Mouse (Mus musculus): ENCODE measurements at regions not wholly inside any gene's neighbourhood (a gene's known extent, or its start where the extent isn't known, plus 50 kb on each side); places are given as distances from the start of the nearest gene placed in this dataset.

DNA sequence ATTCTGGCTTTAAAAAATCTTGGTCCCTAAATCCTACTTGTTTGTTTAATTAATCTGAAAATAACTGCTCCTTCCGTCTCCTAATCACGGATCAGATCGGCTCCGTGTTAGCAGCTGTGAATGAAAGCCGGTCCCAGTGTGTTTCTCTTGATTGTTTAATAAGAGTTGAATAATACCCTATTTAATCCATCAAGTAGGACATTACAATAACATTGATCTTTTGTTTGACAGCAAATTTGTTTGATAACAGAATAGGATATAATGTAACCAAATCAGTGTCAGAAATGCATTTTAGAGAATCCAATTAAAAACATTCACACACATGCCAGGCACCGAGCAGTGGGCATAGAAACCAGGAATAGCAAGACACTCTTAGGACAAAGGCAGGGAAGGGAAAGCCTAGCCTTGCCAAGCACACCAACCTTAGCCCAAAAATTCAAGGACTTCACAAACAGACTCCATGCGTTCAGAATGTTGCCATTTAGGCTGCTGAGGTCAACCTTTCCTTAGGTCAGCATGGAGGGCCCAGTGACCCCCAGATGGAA, 332.5 kb upstream of the Meis1 start:
- DNase-seq (ENCODE audit: low spot score in 2 of 2): no peak

DNA sequence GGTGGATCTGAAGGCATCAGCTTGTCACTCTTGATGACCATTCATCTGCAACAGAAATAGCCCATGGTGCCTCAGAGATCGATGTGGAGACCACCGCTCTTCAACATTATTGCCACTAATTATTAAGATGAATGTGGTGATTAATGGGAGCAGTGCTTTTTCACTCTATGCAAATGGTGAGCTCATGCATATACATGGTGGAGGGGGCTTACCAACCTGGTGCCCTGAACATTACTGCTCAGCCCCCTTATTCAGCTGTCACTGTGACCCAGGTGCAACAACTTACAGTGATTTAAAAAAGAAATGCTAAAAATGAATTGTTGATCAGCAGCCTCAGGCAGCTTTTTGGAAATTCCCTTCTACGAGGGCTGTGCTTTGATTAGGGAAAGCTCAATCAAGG, 334.9 kb upstream of the Meis1 start:
- no peak for DNase-seq (ENCODE audit: low spot score in 2 of 2)

DNA sequence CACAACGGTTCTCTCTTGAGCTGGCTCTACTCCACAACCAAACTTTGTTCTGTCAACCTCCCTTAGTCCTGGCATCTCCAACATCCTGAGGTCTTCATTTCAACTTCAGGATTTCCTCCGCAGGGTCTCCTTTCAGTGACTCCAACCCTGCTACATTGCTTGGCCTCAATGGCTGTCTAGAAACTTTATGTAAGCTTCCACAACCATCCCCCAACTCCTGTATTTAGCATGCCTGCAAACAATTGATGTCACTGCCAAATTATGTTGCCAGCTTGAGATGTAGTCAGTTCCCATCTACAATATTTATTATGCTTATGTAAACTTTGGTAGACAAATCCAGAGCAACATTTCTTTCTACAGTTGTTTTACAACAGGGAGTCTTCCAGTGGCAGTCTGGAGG, 336.4 kb upstream of the Meis1 start:
- DNase-seq (ENCODE audit: low spot score in 2 of 2): no peak

DNA sequence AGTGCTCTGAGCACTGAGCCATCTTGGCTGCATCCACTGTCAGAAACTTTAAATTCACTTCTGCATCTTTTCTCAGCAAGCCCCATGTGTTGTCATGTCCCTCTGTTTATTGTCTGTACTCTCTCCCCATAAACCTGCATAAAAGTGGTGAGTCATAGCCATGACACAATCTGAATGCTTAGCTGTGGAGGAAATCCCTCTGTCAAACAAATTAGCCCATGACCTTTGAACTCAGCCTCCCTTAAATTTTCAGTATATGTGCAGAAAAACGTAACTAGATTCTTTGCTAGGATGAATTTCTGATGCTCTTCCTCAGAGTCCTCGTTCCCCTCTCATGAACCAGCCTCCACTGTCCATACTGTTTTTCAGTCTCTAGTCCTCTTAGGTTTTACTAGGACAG, 337.4 kb upstream of the Meis1 start:
- no peak for DNase-seq (ENCODE audit: low spot score in 2 of 2)

DNA sequence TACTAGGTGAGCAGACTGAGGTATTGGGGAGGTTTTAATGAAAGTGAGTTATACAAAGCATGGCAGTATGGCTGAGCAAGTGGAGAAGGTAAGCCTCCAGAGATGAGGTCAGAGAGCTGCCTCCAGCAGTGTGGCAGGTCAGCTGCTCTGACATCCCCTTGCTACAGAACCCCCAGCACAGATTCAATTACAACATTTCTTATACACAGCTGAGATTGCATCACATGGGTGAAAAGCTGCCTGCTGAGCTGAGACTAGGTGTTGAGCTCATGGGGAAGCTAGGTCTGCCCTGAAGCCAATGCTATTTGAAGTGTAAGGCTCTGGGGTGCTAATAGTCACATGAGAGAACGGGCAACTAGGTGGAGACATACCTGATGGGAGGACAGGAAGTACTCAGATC, 350.4 kb upstream of the Meis1 start:
- DNase-seq (ENCODE audit: low spot score in 2 of 2): no peak

DNA sequence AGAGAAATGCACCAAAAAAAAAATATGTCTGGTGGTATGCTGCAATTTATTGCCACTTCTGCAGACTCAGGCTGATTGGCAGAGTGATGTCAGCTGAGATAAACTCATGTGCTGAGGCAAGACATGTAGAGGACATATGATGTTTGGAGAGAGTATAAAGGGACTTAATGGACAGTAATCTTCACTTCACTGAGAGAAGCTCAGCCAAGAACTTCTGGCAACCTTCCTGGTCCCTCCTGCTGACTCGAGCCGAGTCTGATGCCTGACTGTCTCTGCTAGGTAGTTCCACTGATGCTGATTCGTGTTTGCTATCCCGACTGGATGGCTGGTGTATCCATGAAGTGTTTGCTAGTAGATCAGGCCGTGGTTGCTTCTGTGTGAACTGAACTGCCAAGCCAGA, 354.7 kb upstream of the Meis1 start:
- DNase-seq (ENCODE audit: low spot score in 2 of 2): no peak

DNA sequence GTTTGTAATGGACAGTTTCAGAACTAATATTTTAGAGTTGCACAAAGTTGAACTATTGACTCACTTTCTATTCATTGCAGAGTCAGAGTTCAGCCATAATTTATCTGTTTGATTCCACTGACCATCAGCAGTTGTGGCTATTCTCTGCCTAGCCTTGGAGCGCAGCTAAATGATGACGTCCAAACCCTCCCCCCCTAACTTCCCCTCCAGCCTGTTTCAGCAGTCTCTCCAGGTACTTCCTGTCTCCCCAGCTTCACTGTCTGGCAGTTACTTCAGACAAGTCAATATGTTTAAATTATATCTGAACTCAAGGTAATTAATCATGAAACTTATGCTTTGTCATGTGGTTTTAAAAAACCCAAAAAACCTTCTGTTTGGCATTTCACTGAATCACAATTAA, 362.1 kb upstream of the Meis1 start:
- no peak for DNase-seq (ENCODE audit: low spot score in 2 of 2)

DNA sequence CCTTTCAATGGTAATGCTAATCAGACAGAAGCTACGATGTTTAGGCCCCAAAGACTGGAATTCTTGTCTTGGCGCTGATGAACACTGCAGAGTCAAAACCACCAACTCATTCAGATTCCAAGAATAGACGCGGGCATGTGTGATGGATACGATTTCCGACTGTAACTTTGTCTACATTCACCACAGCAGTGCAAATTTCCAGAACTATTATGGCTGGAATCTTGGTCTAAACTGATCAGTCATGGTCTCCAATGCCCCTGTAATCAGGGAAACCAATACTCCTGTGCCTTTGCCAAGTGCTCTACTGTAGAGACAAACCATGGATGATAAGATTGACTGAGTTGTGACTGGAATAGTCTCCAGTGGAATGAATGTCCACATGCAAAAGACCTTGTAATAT, 370.4 kb upstream of the Meis1 start:
- no peak for DNase-seq (ENCODE audit: low spot score in 2 of 2)

DNA sequence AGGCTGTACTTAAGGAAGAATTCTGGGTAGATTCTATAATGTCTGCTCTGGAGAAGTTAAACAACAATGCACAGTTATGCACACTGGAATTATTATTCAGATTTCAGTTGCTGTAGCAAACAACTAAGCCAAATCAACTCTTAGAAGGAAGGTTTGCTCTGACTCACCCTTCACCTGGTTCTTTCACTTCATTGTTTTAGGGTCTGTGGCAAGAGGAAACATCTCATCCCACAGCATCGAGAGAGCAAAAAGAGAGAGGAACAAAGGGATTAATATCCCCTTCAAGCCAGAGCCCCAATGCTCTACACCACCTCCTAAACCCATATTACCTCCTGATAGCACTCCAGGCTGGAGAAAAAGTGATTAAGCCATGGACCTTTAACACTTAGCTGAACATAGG, 373.4 kb upstream of the Meis1 start:
- no peak for DNase-seq (ENCODE audit: low spot score in 2 of 2)

DNA sequence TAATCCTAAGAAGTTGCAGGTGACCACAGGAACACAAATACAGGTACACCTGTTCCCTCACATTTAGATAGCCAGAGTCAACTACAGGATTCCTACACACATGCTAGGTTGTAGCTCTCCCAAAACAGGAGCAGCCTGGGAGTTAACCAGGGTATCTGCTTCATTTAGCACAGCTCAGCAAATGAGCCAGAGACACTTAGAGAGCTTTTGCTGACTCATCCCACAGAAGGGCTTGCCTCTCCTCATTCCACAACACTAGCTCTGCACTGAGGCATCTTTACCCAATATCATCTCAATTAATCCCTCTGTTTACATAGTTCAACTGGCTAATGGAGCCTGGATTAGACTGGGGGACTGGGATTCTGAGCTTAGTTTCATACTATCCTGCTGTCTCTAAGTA, 375.6 kb upstream of the Meis1 start:
- DNase-seq (ENCODE audit: low spot score in 2 of 2): no peak

DNA sequence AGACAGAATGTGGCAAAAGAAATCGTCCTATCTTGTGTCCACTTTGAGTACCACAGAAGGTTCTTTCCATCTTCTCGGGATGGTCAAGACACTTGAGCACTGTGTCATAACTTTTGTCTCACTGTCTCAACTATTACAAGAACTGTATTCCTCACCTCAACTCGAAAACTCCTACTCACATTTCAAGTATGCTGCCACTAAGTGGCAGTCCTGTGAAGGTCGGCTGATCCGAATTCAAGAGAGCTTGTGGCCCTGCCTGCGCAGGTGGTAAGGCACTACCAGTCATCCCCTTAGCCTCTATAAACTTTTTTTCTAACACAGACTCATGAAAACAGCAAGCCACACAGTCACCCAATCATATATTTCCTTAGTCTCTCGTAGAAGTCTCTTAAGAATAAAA, 381.6 kb upstream of the Meis1 start:
- no peak for DNase-seq (ENCODE audit: low spot score in 2 of 2)

DNA sequence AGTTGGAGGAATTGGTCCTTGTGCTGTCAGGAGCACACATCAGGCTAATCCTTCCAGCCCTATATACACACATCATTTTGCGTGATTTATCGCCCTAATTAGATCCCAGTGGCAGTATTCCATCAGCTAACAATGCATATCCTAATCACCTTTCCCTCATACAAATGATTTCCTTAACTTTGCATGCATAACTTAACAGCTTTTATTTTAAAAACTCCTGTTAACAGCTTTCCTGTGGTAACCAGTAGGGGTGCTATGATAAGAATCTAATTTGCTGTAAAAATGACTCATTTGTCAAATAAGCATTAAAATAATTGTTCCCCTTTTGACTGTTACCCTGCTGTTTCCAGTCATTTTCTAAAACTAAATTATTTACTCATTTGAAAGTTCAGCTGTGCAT, 401.4 kb upstream of the Meis1 start:
- no peak for DNase-seq (ENCODE audit: low spot score in 2 of 2)

DNA sequence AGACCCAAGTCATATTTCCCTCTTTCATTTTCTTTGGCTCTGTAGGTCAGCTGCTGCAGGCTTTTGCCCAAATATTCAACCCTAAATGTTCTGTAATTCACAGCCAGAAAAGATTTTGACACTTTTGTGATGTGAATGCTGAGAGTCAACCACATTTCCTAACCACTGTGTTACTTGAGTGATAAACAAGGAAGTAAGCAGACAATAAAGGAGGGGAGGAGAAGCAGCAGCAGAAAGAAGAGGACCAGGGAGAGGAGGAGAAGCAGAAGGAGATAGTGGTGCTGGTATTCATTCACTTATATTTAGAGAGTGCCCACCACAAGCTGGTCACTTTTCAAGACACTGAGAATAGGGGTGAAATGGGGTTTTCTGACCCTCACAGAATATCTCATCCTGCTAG, 404.5 kb upstream of the Meis1 start:
- DNase-seq (ENCODE audit: low spot score in 2 of 2): no peak

DNA sequence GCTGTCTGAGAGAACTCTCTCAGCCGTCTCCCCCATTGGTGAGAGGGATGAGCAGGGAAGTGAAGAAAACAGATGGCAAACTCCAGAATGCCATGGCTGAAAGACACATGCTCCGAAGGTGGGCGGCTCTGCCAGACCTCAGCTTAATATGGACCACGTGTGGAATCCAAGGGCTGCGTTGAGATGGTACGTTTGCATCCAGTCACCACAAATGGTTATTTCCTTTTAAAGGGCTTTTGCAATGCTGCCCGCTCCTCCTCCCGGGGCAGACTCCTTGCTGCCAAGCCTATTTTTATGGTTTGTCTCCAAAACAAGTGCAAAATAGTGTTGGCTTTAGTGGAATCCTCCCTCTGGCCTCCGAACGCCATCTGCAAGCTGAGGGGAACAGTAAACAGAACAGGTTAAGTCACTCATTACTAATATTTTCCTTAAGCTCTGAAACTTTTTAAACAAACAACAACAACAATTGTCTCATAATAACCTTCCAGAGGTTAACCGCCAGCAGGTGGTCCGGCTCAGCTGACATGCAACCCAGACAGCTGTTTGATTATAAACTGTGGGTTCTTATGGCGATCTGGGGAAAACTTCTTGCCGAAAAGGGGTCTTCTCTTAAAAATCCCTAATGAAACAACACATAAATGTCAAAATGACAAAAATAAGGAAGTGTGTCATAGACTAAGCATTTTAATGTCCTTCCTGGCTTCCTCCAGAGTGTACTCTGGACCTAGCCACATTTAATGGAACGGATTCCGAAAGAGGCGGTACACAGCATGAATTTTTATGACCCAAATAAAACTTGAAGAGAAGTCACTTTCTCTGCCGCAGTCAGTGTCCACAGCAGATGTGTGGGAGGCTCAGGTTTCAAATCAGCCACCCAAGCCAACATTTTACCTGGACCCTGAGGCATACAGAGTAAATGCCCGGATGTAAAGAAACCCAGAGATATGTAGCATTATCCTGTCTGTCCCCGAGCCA, 405.3 kb upstream of the Meis1 start:
- peak; percentile 15 to 61 for DNase-seq (ENCODE audit: low spot score in 2 of 2)

DNA sequence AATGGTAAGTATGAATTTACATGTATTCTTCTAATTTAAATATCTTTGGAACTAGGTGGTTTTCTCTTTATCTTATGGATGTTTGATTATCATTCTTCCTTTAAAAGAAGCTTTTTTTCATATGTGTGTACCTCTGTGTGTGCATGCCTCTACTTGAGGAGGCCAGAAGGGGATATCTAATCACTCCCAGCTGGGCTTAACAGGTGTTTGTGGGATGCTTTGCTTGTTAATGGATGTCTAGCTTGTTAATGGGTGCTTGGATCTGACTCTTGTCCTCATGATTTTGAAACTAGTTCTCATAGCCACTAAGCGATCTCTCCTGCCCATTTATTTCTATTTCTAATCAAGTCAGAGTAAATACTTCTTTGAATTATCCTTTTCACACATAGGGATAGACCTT, 408.8 kb upstream of the Meis1 start:
- DNase-seq (ENCODE audit: low spot score in 2 of 2): no peak

DNA sequence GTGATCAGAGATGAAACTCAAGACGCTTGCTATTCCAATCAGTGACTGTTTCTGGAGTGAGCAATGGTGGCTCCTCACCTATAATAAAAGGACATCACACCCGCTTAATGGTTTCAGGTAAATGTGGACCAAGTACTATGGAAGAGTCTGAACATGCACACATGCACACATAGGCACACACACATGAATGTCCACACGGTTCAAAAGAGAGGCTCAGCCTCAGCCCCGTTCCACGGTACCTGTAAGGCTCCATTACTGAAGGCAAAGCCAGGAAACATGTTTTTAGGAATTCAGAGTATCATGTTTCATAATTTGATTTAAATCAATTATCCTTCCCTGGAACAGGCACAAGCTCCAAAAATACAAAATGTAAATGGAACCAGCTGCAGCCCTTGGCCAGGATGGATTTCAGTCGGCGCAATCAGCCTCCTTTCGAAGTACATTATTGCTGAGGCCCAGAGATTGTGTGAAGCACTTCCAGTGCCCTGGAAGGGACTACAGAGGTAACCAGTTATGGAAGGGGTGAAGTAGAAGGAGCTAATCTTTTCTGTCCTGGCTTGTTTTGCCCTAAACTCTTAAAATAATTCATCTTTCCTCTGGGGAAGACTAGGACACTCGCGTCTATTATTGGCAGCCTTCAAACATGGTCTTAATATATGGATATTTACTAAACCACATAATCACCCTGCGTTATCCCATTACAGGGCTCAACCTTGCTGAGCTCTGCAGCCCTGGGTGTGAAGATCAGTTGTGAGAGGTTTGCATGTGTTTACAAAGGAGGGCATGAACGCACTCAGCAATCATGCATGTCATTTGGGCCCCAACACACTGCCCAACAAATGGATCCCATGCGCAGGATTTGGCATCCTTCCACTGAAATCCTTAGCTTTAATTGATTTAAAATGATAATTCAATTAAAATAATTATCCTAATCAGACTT, 415.2 kb upstream of the Meis1 start:
- no peak for DNase-seq (ENCODE audit: low spot score in 2 of 2)

DNA sequence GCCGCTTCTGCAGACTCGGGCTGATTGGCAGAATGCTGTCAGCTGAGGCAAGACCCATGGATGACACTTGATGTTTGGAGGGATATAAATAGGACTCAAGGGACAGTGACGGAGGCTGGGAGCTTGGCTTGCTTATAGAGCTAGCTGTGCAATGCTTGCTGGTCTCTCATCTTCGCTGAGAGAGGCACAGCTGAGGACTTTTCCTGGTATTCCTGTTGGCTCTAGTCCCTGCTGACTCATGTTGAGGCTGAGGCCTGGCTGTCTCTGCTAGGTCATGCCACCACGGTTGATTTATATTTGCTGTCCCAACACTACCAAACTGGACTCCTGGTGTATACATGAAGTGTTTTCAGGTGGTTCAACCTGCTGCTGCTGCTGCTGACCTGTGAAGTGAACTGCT, 419.6 kb upstream of the Meis1 start:
- DNase-seq (ENCODE audit: low spot score in 2 of 2): no peak

DNA sequence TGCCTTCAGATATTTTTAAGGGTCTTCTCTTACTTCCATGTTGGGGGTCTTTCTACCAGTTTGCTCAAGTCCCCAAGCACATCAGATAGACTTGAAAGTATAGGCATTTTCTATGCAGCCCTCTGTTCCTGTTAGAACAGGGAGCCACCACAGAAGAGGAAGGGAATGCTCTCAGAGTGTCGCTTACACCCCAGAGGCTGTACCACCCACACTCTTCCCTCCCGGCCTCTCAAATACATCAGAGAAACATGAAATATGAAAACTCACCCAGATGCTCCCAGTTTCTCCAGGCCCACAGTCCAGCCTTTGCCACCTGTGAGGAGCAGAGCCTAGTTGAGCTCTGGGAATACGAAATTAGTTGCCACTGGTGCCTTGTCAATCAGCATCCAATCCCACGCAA, 423.2 kb upstream of the Meis1 start:
- DNase-seq (ENCODE audit: low spot score in 2 of 2): no peak

DNA sequence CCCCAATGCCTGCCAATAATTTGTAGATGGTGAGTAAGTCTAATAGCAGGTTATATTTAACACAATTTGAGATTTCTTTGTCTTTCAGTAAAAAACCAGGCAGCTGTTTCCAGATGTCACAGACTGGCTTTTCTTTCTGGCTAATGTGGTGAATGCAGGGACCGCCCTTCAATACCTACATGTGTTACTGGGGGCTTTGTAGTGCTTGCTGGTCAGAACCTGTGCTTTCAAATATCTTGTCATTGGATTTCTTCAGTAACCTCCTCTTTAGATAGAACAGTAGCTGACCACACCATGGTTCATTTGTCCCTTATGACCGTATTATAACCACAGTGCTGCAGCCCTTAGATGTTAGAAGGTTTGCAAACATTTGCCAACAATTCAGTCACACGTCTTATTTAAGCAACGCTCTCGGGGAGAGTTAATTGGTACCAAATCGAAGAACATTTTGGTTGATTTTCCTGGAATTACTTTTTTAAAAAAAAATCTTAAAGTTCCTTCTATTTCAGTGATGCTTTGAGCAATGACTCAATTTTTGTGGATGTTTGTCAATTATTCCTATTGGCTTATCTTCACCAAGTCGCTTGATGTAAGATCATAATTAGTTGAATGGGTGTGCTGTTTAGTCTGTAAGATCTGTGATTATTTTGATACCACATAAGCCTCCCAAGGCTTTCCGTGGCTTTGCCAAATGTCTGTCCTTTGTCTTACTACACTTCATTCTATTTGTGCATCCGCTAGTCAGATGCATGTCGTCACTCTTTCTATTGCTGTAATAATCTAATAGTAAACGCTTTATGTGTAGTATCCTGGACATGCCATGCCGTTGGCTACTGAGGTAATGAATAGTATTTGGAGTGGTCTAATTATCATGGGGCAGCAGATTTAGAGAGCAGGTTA, 436.9 kb upstream of the Meis1 start:
- no peak for DNase-seq (ENCODE audit: low spot score in 2 of 2)

DNA sequence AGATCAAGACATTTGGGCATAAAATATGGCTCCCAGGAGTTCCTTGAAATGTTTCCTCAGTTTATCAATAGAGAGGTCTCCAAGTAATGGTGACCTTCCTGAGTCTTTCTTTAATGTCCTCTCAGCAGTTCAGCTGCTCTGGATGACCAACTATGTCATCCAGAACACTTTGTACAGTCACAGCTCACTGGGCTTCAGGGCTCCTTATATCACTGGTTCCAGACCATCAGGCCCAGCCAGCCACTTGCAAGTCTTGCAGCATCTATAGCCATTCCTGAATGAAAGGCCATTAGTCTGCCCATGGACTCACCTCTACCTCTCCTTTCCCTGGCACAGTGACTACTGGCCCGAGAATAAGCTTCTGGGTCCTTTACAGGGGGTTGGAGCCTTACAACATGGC, 437.8 kb upstream of the Meis1 start:
- no peak for DNase-seq (ENCODE audit: low spot score in 2 of 2)

DNA sequence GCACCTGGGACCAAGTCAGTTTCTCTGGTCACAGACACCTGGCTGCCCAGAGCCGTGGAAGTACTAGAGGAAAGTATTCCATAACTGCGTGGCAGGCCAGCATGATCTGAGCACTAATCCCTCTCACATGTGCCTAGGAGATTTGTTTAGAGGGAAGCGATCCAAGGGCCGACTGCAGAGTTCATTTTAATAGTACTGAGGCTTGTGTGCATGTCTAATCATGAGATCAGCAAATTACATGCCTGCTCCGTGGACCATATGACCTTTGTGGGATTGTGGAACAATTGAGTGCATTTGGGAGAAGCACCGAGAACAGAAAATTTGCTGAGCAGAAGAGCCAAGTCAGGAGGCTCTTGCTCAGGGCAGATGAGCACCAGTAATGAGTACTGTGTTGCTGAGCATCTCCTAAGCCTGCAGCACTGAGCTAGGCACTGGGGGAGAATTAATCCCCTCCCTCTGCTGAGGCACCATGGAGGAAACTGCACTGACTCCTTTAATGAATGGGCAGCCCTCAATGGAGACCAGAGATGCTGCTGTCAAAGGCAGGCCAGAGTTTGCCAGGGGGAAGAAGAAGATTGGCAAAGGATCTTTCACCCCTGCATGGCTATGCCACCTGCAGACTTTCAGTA, 445.1 kb upstream of the Meis1 start:
- DNase-seq (ENCODE audit: low spot score in 2 of 2): no peak
